Comparison of ENCODE assay signal across 9 mouse cellular contexts in genomic region chr7:24653681-24654080, GRCm38 (mm10). TPM values are rescaled to one million over a fixed set of nuclear protein-coding genes. Genes with fewer than 3 reads are reported as not detected.
DNase-seq lines count a peak whose midpoint lies in the region; ATAC-seq and TF ChIP-seq lines count a peak whose summit lies in the region.
"Had no signal": no experiment of that assay in that cellular context is flagged by ENCODE, and none has a peak within 500 bp of the region (broad histone marks: within the 10 kb centered on the region; RNA-seq: fewer than 3 reads in every experiment).

No protein-coding gene starts in this region.

- H3K27ac ChIP-seq in kidney, adult 2 months (ENCODE audit: insufficient read depth, low read depth, low read length): no peak overlapping the region
- no peak overlapping the region for H3K27ac ChIP-seq in kidney, embryonic 15.5 days
- peak overlapping the region; percentile 62; the same call in 1 of the 2 replicates for H3K27ac ChIP-seq in liver, adult 2 months (replicated peaks; ENCODE audit: insufficient read depth, low read depth, low read length)

- peak; percentile 92 for TF ChIP-seq CTCF in kidney, adult 2 months (conservative IDR thresholded peaks at IDR 0.05; ENCODE audit: insufficient read depth, insufficient read length, low read depth, low read length)
- peak; percentile 97 for TF ChIP-seq CTCF in liver, adult 2 months (IDR thresholded peaks at IDR 0.05; ENCODE audit: low read depth, low read length)

- H3K9me3 ChIP-seq in kidney, embryonic 15.5 days (replicated peaks): no peaks in the 10 kb centered on the region
- H3K9me3 ChIP-seq: megakaryocyte, embryonic 14.5 days had no signal

- H3K4me1 ChIP-seq in kidney, adult 2 months (ENCODE audit: control insufficient read depth, insufficient read depth, low read length): no peaks in the 10 kb centered on the region; the same call in 1 of the 2 replicates
- no peaks in the 10 kb centered on the region for H3K4me1 ChIP-seq in kidney, embryonic 15.5 days
- peaks cover 1% of the 10 kb centered on the region; the same call in 1 of the 2 replicates for H3K4me1 ChIP-seq in liver, adult 2 months (ENCODE audit: control insufficient read depth, insufficient read depth, low read length)

- no peak for ATAC-seq in kidney, embryonic 15.5 days (replicated peaks; ENCODE audit: low FRiP score)

- H3K79me2 ChIP-seq in liver, adult 2 months (ENCODE audit: control insufficient read depth, insufficient read depth, low read length): no peaks in the 10 kb centered on the region

- H3K4me2 ChIP-seq in kidney, embryonic 15.5 days: no peak overlapping the region

- 16% methylated on average over 7 of the region's 7 CpGs for WGBS in kidney, adult 2 months
- 24% methylated on average over 7 of the region's 7 CpGs for WGBS in kidney, embryonic 15.5 days
- 11% methylated on average over 7 of the region's 7 CpGs for WGBS in liver, adult 2 months

- no peaks in the 10 kb centered on the region for H3K36me3 ChIP-seq in kidney, adult 2 months (ENCODE audit: control insufficient read depth, insufficient read depth, low read length)
- H3K36me3 ChIP-seq in kidney, embryonic 15.5 days: no peaks in the 10 kb centered on the region
- H3K36me3 ChIP-seq in liver, adult 2 months (ENCODE audit: control insufficient read depth, insufficient read depth, low read length): no peaks in the 10 kb centered on the region

- no peak overlapping the region for H3K4me3 ChIP-seq in kidney, adult 2 months (ENCODE audit: insufficient read depth, low read depth, low read length)
- no peak overlapping the region for H3K4me3 ChIP-seq in kidney, embryonic 15.5 days (replicated peaks)
- H3K4me3 ChIP-seq in liver, adult 2 months (ENCODE audit: insufficient read depth, low read depth, low read length): no peak overlapping the region
- H3K4me3 ChIP-seq: megakaryocyte, embryonic 14.5 days had no signal

- no peak for TF ChIP-seq POLR2A in kidney, adult 2 months (IDR thresholded peaks at IDR 0.05; ENCODE audit: low read depth, low read length)
- no peak for TF ChIP-seq POLR2A in liver, adult 2 months (IDR thresholded peaks at IDR 0.05; ENCODE audit: extremely low read depth, insufficient read depth, low read length)

- DNase-seq in kidney, adult 2 months: peak; percentile 78
- peak; percentile 35 for DNase-seq in MEL-GATA-1-ER (ENCODE audit: extremely low read depth, low read depth)
- peak; percentile 72 to 76 for DNase-seq in cerebellum, postnatal 10 days
- DNase-seq in heart, postnatal 4 days: peak; percentile 64
- DNase-seq in liver, adult 2 months (ENCODE audit: extremely low read depth, low read depth, low spot score): peak; percentile 79
- peak; percentile 60 for DNase-seq in ovary, postnatal 14 days (ENCODE audit: low spot score)
- DNase-seq in thymus, postnatal 36 days: peak; percentile 61 to 64

- H3K27me3 ChIP-seq in kidney, adult 2 months (replicated peaks; ENCODE audit: control insufficient read depth, insufficient read depth, low read length): no peaks in the 10 kb centered on the region
- no peaks in the 10 kb centered on the region for H3K27me3 ChIP-seq in kidney, embryonic 15.5 days
- H3K27me3 ChIP-seq in liver, adult 2 months (ENCODE audit: control insufficient read depth, insufficient read depth, low read length): no peaks in the 10 kb centered on the region

- no peak overlapping the region for H3K9ac ChIP-seq in kidney, embryonic 15.5 days
- H3K9ac ChIP-seq in liver, adult 2 months (ENCODE audit: low read depth, low read length): no peak overlapping the region

RNA-seq across cellular contexts. Expression of gene Lypd3, which starts 17.3 kb away (rescaled TPM):
- 0.06 and 0.67 TPM in 2 replicates for polyA plus RNA-seq in kidney, adult 2 months (2012; rRNA removed)
- polyA plus RNA-seq in kidney, embryonic 15.5 days (2015; fragmentation: Nextera tagmentation; extraction: Ambion mirVana): 1.0 and 1.2 TPM in 2 replicates
- not detected for total RNA-seq in heart, postnatal 4 days (2021)
- not detected in 2 replicates for total RNA-seq in liver, adult 2 months (2014; rRNA removed)
- polyA plus RNA-seq in liver, adult 2 months (2012; rRNA removed): not detected in 2 replicates

RNA-seq across cellular contexts. Expression of gene Tex101, which starts 22.8 kb away (rescaled TPM):
- polyA plus RNA-seq in kidney, adult 2 months (2012; rRNA removed): 0.14 TPM in 1 of 2 replicates, not detected in the other
- polyA plus RNA-seq in kidney, embryonic 15.5 days (2015; fragmentation: Nextera tagmentation; extraction: Ambion mirVana): not detected in 2 replicates
- not detected for total RNA-seq in heart, postnatal 4 days (2021)
- total RNA-seq in liver, adult 2 months (2014; rRNA removed): not detected in 2 replicates
- not detected in 2 replicates for polyA plus RNA-seq in liver, adult 2 months (2012; rRNA removed)

RNA-seq across cellular contexts. Expression of gene Phldb3, which starts 43.1 kb away (rescaled TPM):
- polyA plus RNA-seq in kidney, adult 2 months (2012; rRNA removed): 2.8 and 3.1 TPM in 2 replicates
- 0.15 and 0.17 TPM in 2 replicates for polyA plus RNA-seq in kidney, embryonic 15.5 days (2015; fragmentation: Nextera tagmentation; extraction: Ambion mirVana)
- under 1 TPM; 0.57 to 0.61 TPM for total RNA-seq in heart, postnatal 4 days (2021)
- 1.4 and 1.5 TPM in 2 replicates for total RNA-seq in liver, adult 2 months (2014; rRNA removed)
- 3.4 and 3.5 TPM in 2 replicates for polyA plus RNA-seq in liver, adult 2 months (2012; rRNA removed)

RNA-seq across cellular contexts. Expression of gene BC049730, which starts 55.4 kb away (rescaled TPM):
- polyA plus RNA-seq in kidney, adult 2 months (2012; rRNA removed): 0.10 TPM in 1 of 2 replicates, not detected in the other
- not detected in 2 replicates for polyA plus RNA-seq in kidney, embryonic 15.5 days (2015; fragmentation: Nextera tagmentation; extraction: Ambion mirVana)
- not detected for total RNA-seq in heart, postnatal 4 days (2021)
- not detected in 2 replicates for total RNA-seq in liver, adult 2 months (2014; rRNA removed)
- not detected in 2 replicates for polyA plus RNA-seq in liver, adult 2 months (2012; rRNA removed)
